Mouse (Mus musculus) stomach, postnatal 0 days (tissue): ENCODE measurements around the gene Ust. TPM values are rescaled to one million over a fixed set of nuclear protein-coding genes. Genes with fewer than 3 reads are reported as not detected.

Source experiments
- ATAC-seq: fragments of 200-750 bp; cut with Nextera tagmentation; 2 replicates; pipeline ENCODE4 v1.8.0; 2017; ENCODE audit not compliant: low FRiP score, low TSS enrichment
- DNase-seq: peaks from one replicate; pipeline ENCODE4 v3.0.0-alpha.2; 2016; ENCODE audit warnings: low spot score
- H3K27ac ChIP-seq: fragments of 300-500 bp; sonication (generic); replicated peaks from 2 replicates; pipeline ENCODE4 v1.5.1; 2014; ENCODE audit warnings: mild to moderate bottlenecking, control low read depth
- H3K27me3 ChIP-seq: fragments of 300-500 bp; sonication (generic); 2 replicates; pipeline ENCODE4 v1.6.1; 2014; ENCODE audit warnings: low read length; ENCODE audit not compliant: control insufficient read depth, insufficient read depth
- H3K36me3 ChIP-seq: fragments of 300-500 bp; sonication (generic); 2 replicates; pipeline ENCODE4 v1.6.1; 2014; ENCODE audit warnings: low read length, mixed read lengths; ENCODE audit not compliant: control insufficient read depth, insufficient read depth
- H3K4me1 ChIP-seq: fragments of 300-500 bp; sonication (generic); replicated peaks from 2 replicates; pipeline ENCODE4 v1.6.1; 2014; ENCODE audit warnings: antibody characterized with exemption; ENCODE audit not compliant: control insufficient read depth, insufficient read depth
- H3K4me2 ChIP-seq: fragments of 300-500 bp; sonication (generic); replicated peaks from 2 replicates; pipeline ENCODE4 v1.6.1; 2014; ENCODE audit warnings: low read depth, mild to moderate bottlenecking, control low read depth, moderate library complexity
- H3K4me3 ChIP-seq: fragments of 300-500 bp; sonication (generic); 2 replicates; pipeline ENCODE4 v1.5.1; 2014; ENCODE audit warnings: low read depth, low read length, control low read depth
- H3K9ac ChIP-seq: fragments of 300-500 bp; sonication (generic); 2 replicates; pipeline ENCODE4 v1.6.1; 2014; ENCODE audit warnings: mild to moderate bottlenecking, low read length, control low read depth, mixed read lengths
- H3K9me3 ChIP-seq: fragments of 300-500 bp; sonication (generic); 2 replicates; pipeline ENCODE4 v1.6.1; 2016; ENCODE audit warnings: low read length; ENCODE audit not compliant: control insufficient read depth
- CTCF ChIP-seq: IDR thresholded peaks from 2 replicates; pipeline ENCODE4 v1.5.1; 2016; ENCODE audit warnings: antibody characterized with exemption, low read depth, mild to moderate bottlenecking, moderate library complexity
- EP300 ChIP-seq: optimal IDR thresholded peaks from 2 replicates; pipeline ENCODE3; 2016; ENCODE audit warnings: antibody characterized with exemption
- WGBS: fragments of 180-500 bp; shearing (Covaris S2); extraction: QIAGEN DNeasy Blood & Tissue Kit; methylation state at CpG from one replicate; pipeline ENCODE4 v1.1.7; 2014; 5-methylcytosine and 5-hydroxymethylcytosine counted together
- polyA plus RNA-seq: library from polyadenylated mRNA; unstranded; fragments of >200 nt; fragmentation: Nextera tagmentation; extraction: Ambion mirVana; gene quantifications from 2 replicates; pipeline ENCODE4 v1.2.1, GENCODE M21; 2015

Ust gene
- polyA plus RNA-seq, 1 experiment from 2014 or later: 2.4 TPM

DNA sequence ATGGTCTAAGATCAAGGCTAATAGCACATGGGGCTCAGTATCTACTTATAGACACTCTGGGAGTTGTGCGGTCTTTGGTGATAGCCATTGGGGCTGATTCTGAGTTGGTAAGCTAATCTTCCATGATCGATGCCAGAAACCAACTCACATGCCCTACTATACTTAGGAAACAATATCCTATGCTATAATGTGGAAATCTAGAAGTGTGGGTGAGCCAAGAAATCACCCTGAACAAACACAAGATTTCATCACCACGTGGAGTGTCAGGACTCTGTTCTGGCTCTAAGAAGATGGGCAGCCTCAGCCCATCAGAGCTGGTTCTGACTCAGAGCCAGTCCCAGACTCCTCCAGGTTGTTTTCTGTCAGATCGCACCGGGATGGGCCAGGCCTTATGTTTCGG is 286.1 kb downstream of the Ust start:
- no peak overlapping the region for H3K4me2 ChIP-seq
- DNase-seq (no peak), ATAC-seq (no peak)
- H3K4me3 ChIP-seq: no peak overlapping the region
- no peak overlapping the region for H3K27ac ChIP-seq
- H3K9ac ChIP-seq: no peak overlapping the region
- H3K4me1 ChIP-seq: no peaks in the 10 kb centered on the region
- no peaks in the 10 kb centered on the region for H3K36me3 ChIP-seq
- TF ChIP-seq EP300: no peak
- no peak for TF ChIP-seq CTCF
- WGBS: 75% methylated on average over 6 of the region's 6 CpGs
- H3K9me3 ChIP-seq: no peaks in the 10 kb centered on the region
- no peaks in the 10 kb centered on the region for H3K27me3 ChIP-seq

DNA sequence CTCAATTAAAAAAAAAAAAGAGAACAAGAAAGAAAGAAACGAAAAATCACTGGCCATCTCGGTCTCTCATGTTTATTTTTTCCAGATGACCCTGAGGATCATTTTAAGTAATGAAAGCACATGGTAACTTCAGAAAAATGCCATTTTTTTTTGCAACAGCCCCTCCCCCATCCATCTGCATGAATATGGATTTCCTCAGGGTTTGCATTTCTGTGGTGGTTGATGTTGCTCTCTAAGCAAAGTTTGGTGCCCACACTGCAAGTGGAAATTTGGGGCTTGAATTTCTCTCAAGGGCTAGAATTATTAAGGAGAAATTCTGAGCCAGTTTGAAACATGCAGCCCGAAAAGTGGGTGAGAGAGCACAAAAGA is 290.3 kb downstream of the Ust start:
- no peaks in the 10 kb centered on the region for H3K9me3 ChIP-seq
- H3K4me3 ChIP-seq: no peak overlapping the region
- 66% methylated on average over 3 of the region's 3 CpGs for WGBS
- H3K27me3 ChIP-seq: no peaks in the 10 kb centered on the region
- H3K4me2 ChIP-seq: no peak overlapping the region
- no peak for DNase-seq
- no peak for TF ChIP-seq EP300
- TF ChIP-seq CTCF: no peak
- no peak overlapping the region for H3K9ac ChIP-seq
- no peak overlapping the region for H3K27ac ChIP-seq
- H3K4me1 ChIP-seq: no peaks in the 10 kb centered on the region
- no peak for ATAC-seq
- no peaks in the 10 kb centered on the region for H3K36me3 ChIP-seq

DNA sequence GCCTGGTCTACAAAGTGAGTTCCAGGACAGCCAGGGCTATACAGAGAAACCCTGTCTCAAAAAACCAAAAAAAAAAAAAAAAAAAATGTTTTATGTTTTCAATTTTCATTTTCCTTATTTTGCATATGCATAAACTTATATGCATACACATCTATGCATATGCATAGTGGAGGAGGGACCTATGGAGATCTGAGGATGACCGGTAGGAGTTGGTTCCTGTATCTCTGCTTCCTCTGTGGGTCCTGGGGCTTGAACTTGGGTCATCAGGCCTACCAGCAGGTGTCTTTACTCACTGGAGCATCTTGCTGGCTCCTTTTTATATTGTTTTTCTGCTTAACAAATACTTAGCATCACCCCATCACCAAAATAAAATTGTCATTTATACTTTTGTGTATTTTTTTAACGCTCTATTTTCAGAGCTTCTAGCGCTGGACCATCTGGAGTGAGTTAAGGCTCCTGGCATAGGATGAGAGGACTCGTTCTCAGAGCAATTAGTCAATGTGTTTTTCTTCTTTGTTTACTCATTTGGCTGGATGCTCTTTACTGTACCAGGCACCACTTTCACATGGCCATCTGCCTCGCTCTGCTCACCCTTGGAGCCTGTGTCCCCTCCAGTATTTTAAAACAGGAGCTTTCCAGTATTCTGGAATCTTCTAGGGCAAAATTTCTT is 290.8 kb downstream of the Ust start:
- Histone ChIP-seq H3K4me3 (no peak overlapping the region), H3K27me3 (no peaks in the 10 kb centered on the region), H3K4me2 (no peak overlapping the region), H3K27ac (no peak overlapping the region), H3K9me3 (no peaks in the 10 kb centered on the region), H3K36me3 (no peaks in the 10 kb centered on the region), H3K9ac (no peak overlapping the region), H3K4me1 (no peaks in the 10 kb centered on the region)
- no peak for TF ChIP-seq CTCF
- 59% methylated on average over 5 of the region's 5 CpGs for WGBS
- DNase-seq: no peak
- ATAC-seq: no peak

DNA sequence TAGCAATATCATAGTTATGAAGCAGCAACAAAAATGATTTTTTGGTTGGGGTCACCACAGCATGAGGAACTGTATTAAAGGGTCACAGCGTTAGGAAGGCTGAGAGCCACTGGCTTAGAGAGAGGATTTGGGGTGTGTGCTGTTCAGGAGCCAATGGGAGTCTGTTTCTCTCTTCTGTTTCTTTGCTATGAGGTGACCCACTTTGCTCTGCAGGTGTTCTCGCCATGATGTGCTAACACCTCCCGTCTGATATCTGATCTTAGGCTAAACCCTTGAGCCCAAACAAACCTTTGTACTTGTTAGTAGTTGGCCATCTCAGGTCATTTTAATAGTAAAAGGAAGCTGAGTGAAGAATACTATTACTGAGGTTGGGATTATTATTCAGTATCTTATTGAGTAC is 292.0 kb downstream of the Ust start:
- WGBS: 72% methylated on average over 3 of the region's 3 CpGs
- Histone ChIP-seq H3K9me3 (no peaks in the 10 kb centered on the region), H3K4me3 (no peak overlapping the region), H3K27ac (no peak overlapping the region), H3K36me3 (no peaks in the 10 kb centered on the region), H3K4me1 (no peaks in the 10 kb centered on the region), H3K27me3 (no peaks in the 10 kb centered on the region), H3K9ac (no peak overlapping the region), H3K4me2 (no peak overlapping the region)
- DNase-seq (no peak), ATAC-seq (no peak)
- TF ChIP-seq CTCF (no peak), EP300 (no peak)

DNA sequence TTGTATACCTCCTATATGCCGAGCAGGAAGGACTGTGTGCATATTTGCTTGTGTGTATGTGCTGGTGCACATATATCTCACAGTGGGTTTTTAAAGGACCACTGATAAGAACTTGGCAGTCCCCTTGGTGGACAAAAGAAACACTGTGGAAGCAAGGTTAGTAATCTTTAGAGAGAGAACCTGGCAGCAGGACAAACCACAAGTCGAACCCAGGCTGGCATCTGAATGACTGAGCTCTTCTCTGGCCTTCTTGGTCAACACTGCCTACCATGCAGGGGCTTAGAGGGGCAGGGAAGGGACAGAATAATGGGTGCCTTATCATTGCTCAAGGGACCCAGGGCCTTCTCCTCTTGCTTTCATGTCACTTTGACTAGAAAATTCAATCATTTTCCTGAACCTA is 294.0 kb downstream of the Ust start:
- H3K4me2 ChIP-seq: no peak overlapping the region
- WGBS: 56% methylated on average over 2 of the region's 2 CpGs
- no peaks in the 10 kb centered on the region for H3K27me3 ChIP-seq
- DNase-seq: no peak
- ATAC-seq: peak; percentile 40; the same call in 1 of the 2 replicates
- no peak overlapping the region for H3K27ac ChIP-seq
- TF ChIP-seq CTCF (no peak), EP300 (no peak)
- no peaks in the 10 kb centered on the region for H3K36me3 ChIP-seq
- H3K9me3 ChIP-seq: no peaks in the 10 kb centered on the region
- H3K4me3 ChIP-seq: no peak overlapping the region
- H3K4me1 ChIP-seq: no peaks in the 10 kb centered on the region
- no peak overlapping the region for H3K9ac ChIP-seq

DNA sequence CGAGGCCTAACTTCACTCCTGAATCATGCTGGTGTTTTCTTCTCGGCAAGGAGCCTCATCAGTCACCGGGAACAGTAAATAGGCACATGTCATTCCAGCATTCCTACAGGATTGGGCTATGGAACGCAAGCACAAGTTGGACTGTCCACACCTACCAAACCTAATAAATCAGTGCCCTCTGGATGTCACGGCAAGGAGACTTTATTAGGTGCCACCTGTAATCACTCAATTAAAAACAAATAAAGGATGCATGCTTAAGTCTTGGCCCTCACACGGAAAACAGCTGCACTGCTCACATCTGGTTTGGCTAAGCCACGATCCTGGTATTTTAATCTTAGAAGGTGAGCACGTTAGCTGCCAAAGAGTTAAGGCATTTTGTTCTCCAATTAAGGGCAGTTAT is 294.6 kb downstream of the Ust start:
- H3K27me3 ChIP-seq: no peaks in the 10 kb centered on the region
- H3K4me3 ChIP-seq: no peak overlapping the region
- no peaks in the 10 kb centered on the region for H3K36me3 ChIP-seq
- TF ChIP-seq EP300 (no peak), CTCF (no peak)
- no peaks in the 10 kb centered on the region for H3K4me1 ChIP-seq
- 60% methylated on average over 8 of the region's 8 CpGs for WGBS
- no peak overlapping the region for H3K9ac ChIP-seq
- no peak overlapping the region for H3K4me2 ChIP-seq
- no peaks in the 10 kb centered on the region for H3K9me3 ChIP-seq
- ATAC-seq (no peak), DNase-seq (no peak)
- no peak overlapping the region for H3K27ac ChIP-seq
